Mouse (Mus musculus): ENCODE results near the gene Gm7168.

DNA sequence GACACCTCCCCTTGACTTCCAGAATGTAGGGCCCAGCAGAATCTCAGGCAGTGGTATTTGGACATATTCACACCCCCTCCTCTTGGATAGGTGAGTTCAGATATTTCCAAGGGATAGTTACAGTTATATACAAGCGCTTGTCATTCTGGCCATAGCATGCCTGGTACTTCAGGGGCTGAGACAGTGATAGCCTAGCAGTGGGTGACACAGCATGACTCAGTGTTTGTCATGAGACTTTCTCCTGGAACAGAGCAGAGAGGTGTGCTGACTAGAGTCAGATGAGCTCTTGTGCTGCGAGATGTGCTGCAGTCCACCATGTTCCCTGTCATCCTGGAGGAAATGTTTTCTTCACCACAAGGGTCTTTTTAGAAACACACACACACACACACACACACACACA is 23.6 kb upstream of the Gm7168 start:
- no peak for TF ChIP-seq CTCF (IDR thresholded peaks at IDR 0.05; ENCODE audit: insufficient read depth, low read depth, low read length)
- no peak for TF ChIP-seq POLR2A (IDR thresholded peaks at IDR 0.05; ENCODE audit: insufficient read depth, low read depth, low read length)
